Mouse (Mus musculus) heart, embryonic 14.5 days (tissue): ENCODE data around the gene Rab29. TPM values are rescaled to one million over a fixed set of nuclear protein-coding genes. Genes with fewer than 3 reads are reported as not detected.

Source experiments
- ATAC-seq: fragments of 200-750 bp; cut with Nextera tagmentation; 2 replicates; pipeline ENCODE4 v1.8.0; 2017; ENCODE audit warnings: low read depth, moderate TSS enrichment; ENCODE audit not compliant: insufficient number of reproducible peaks, insufficient read depth, low FRiP score
- H3K27ac ChIP-seq, 2 experiments: fragments of 200-500 bp in 1 of 2; fragments of 300-500 bp in 1 of 2; sonication (generic) in 1 of 2; replicated peaks in 1 of 2; 2 replicates each; pipeline ENCODE4 v1.5.1; 2012 to 2014; ENCODE audit warnings: low read depth in 2 of 2, low read length in 2 of 2, control low read depth in 1 of 2, mild to moderate bottlenecking in 1 of 2, mixed read lengths in 1 of 2; ENCODE audit not compliant: control insufficient read depth in 1 of 2, insufficient read depth in 1 of 2
- H3K27me3 ChIP-seq: fragments of 300-500 bp; sonication (generic); 2 replicates; pipeline ENCODE4 v1.6.1; 2014; ENCODE audit warnings: mild to moderate bottlenecking, low read length, control low read depth; ENCODE audit not compliant: control insufficient read depth, insufficient read depth
- H3K36me3 ChIP-seq: fragments of 300-500 bp; sonication (generic); 2 replicates; pipeline ENCODE4 v1.6.1; 2014; ENCODE audit warnings: mild to moderate bottlenecking, control low read depth, low read length, mixed read lengths; ENCODE audit not compliant: control insufficient read depth, insufficient read depth
- H3K4me1 ChIP-seq, 2 experiments: fragments of 200-500 bp in 1 of 2; fragments of 300-500 bp in 1 of 2; sonication (generic) in 1 of 2; 2 replicates each; pipeline ENCODE4 v1.6.1; 2012 to 2014; ENCODE audit warnings: low read length in 2 of 2, control low read depth in 1 of 2, mixed read lengths in 1 of 2; ENCODE audit not compliant: control insufficient read depth in 2 of 2, insufficient read depth in 2 of 2
- H3K4me2 ChIP-seq: fragments of 300-500 bp; sonication (generic); 2 replicates; pipeline ENCODE4 v1.6.1; 2014; ENCODE audit warnings: mild to moderate bottlenecking, low read length
- H3K4me3 ChIP-seq, 2 experiments: fragments of 200-500 bp in 1 of 2; fragments of 300-500 bp in 1 of 2; sonication (generic) in 1 of 2; 2 replicates each; pipeline ENCODE4 v1.5.1; 2012 to 2014; ENCODE audit warnings: low read length in 2 of 2, mild to moderate bottlenecking in 2 of 2, control low read depth in 1 of 2, low read depth in 1 of 2, moderate library complexity in 1 of 2; ENCODE audit not compliant: control insufficient read depth in 1 of 2, insufficient read depth in 1 of 2
- H3K9ac ChIP-seq: fragments of 300-500 bp; sonication (generic); 2 replicates; pipeline ENCODE4 v1.6.1; 2014; ENCODE audit warnings: mild to moderate bottlenecking, low read length
- H3K9me3 ChIP-seq: fragments of 300-500 bp; sonication (generic); 2 replicates; pipeline ENCODE4 v1.6.1; 2016; ENCODE audit warnings: low read length, control low read depth; ENCODE audit not compliant: control insufficient read depth
- WGBS: fragments of 180-500 bp; shearing (Covaris S2); extraction: QIAGEN DNeasy Blood & Tissue Kit; methylation state at CpG from one replicate; pipeline ENCODE4 v1.1.7; 2014; 5-methylcytosine and 5-hydroxymethylcytosine counted together
- polyA plus RNA-seq: library from polyadenylated mRNA; unstranded; fragments of >200 nt; fragmentation: Nextera tagmentation; extraction: Ambion mirVana; gene quantifications from 2 replicates; pipeline ENCODE4 v1.2.1, GENCODE M21; 2014

Rab29 gene
- polyA plus RNA-seq, 1 experiment from 2014 or later, result 17.8 TPM

DNA sequence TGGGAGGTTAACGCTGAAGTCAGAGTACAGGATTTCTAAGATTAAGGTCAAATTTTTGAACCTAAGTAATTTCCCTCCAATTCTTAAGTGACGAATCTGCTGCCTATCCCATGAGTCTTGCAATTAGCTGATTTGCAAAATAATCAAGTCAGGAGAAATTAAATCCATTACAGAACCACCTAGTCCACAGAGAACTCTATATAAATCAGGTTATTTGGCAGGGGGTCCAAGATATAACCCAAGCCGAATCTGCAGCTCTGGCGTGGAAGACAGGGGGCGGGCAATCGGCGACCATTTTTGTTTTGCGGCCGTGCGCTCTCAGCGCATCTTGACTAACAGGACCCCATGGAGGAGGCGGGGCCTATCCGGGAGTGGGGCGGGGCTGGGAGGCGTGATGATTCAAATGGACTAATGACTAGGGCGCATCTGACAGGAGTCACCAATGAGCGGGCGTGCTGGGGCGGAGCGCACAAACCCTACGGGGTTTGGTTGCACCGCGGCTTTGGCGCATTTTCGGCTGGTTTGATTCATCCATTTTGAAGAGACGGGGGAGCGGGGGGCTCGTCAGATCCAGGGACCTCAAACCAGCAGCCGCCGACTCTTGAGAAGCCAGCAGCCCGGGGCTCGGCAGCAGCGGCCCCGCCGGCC lies 43.1 kb downstream of the Rab29 start, which contains the start of gene Nucks1:
Gene Nucks1 (plus strand): TSS at position 534 of the 648 bp plus-strand sequence.
- peak within 1 kb of the TSS; percentile 98 for H3K9ac ChIP-seq
- peak; percentile 99 for ATAC-seq
- under 1% methylated on average over 35 of the region's 35 CpGs for WGBS
- H3K9me3 ChIP-seq, result no peaks in the 10 kb centered on the region
- peak within 1 kb of the TSS; percentile 65 for H3K4me2 ChIP-seq
- peaks cover 3% of the 10 kb centered on the region; the same call in 1 of the 2 replicates for H3K36me3 ChIP-seq
- H3K4me3 ChIP-seq, result peak within 1 kb of the TSS; percentile 87 to 98
- H3K27ac ChIP-seq, result peak within 1 kb of the TSS; percentile 87 to 99
- H3K4me1 ChIP-seq, result peaks cover 0 to 5% of the 10 kb centered on the region in 2 experiments; a peak in 3 of 4 replicates
- peaks cover 9% of the 10 kb centered on the region for H3K27me3 ChIP-seq

DNA sequence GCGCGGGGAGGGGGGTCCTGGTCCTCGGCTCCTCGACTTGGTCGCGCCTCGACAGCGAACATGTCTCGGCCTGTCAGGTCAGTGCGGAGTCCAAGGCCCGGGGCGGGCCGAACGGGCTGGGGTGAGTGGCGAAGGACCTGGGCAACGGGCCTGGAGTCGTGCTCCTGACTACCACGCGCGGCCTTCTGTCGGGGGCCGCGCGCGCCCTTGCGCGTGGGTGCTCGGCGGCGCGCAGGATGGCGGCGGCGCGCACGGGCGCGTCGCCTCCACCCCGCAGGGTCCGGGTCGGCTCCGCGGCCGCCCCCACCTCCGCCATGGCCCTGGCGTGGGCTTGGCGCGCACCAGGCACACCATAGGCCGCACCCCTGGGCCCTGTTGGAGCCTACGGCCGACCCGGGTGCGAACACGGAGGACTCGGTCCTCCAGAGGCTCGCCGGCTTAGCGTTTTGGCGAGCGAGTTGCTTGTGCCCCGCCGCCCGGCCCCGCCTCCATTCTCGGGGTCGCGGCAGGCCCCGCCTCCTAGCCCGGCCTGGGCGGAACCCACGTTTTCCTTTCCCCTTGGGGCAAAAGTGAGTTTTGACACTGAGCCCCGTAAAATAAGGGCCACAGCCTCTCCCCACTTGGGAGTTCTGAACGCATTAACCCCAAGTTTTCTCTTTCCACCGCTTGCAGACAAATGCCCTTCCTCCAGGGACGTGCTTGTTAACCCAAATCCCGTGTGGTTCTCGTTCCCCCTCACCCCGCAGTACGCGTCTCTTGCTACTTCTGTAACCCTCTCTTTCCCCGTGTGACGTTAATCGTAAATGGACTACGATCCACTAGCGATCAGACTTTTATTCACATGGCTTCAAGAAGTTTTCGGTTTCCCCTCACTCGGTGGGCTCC lies 43.9 kb downstream of the Rab29 start:
- under 1% methylated on average over 78 of the region's 88 CpGs for WGBS

DNA sequence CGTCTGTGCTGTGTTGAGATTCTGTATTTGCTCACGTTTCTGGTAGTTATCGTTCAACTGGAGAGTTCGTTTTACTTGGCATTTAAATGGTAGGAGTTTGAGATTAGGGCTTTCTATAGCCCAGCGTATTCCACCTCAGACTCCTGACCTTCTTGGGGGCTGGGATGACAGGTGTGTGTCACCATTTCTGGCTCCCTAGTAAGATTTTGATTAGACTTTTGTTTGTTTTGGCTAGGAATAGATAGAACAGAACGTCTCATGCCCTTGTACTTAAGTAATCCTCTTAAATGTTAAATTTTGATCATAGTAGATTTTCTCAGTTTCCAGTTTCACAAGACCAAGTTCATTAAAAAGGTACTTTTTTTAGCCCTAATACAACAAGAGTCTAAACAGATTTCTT lies 50.6 kb downstream of the Rab29 start:
- Histone ChIP-seq H3K4me3 (no peak overlapping the region), H3K4me1 (peaks cover 2 to 5% of the 10 kb centered on the region in 2 experiments; a peak in 3 of 4 replicates), H3K36me3 (peaks cover 63% of the 10 kb centered on the region), H3K9ac (no peak overlapping the region), H3K27ac (no peak overlapping the region), H3K9me3 (no peaks in the 10 kb centered on the region), H3K4me2 (no peak overlapping the region), H3K27me3 (no peaks in the 10 kb centered on the region)
- no peak for ATAC-seq
- WGBS, result 66% methylated on average over 6 of the region's 6 CpGs

More for the DNA sequence above, 43.9 kb downstream of the Rab29 start:
- peak overlapping the region; percentile 87 to 99 for H3K27ac ChIP-seq
- H3K9ac ChIP-seq, result peak overlapping the region; percentile 98
- ATAC-seq, result peak; percentile 73
- peaks cover 3% of the 10 kb centered on the region; the same call in 1 of the 2 replicates for H3K36me3 ChIP-seq
- peak overlapping the region; percentile 65 for H3K4me2 ChIP-seq
- H3K4me3 ChIP-seq, result peak overlapping the region; percentile 87 to 98
- peaks cover 0 to 9% of the 10 kb centered on the region in 2 experiments; a peak in 3 of 4 replicates for H3K4me1 ChIP-seq
- H3K9me3 ChIP-seq, result no peaks in the 10 kb centered on the region
- peaks cover 9% of the 10 kb centered on the region for H3K27me3 ChIP-seq

DNA sequence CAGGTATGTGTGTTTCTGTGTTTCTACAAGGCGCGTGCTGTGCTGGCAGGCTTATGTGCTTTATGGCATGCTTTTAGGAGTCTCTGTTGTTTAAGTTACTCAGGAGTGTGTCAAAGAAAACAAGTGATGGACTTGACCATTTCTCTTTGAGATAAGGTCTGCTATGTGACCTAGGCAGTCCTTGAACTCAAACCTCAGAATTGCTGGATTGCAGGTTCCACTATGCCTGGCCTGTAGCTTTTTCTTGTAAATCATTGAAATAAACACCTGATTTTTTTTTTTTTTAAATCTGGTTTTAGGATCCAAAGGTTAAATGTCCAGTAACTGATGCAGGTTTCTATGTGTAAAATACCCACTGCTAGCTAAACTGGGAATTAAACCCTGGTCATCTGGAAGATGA lies 52.0 kb downstream of the Rab29 start:
- 96% methylated on average over 2 of the region's 2 CpGs for WGBS
- ATAC-seq, result no peak
- H3K27me3 ChIP-seq, result no peaks in the 10 kb centered on the region
- no peak overlapping the region for H3K4me2 ChIP-seq
- H3K4me1 ChIP-seq, result peaks cover 2 to 5% of the 10 kb centered on the region in 2 experiments; a peak in 3 of 4 replicates
- no peak overlapping the region for H3K9ac ChIP-seq
- no peaks in the 10 kb centered on the region for H3K9me3 ChIP-seq
- H3K36me3 ChIP-seq, result peaks cover 77% of the 10 kb centered on the region
- no peak overlapping the region for H3K27ac ChIP-seq
- H3K4me3 ChIP-seq, result no peak overlapping the region

DNA sequence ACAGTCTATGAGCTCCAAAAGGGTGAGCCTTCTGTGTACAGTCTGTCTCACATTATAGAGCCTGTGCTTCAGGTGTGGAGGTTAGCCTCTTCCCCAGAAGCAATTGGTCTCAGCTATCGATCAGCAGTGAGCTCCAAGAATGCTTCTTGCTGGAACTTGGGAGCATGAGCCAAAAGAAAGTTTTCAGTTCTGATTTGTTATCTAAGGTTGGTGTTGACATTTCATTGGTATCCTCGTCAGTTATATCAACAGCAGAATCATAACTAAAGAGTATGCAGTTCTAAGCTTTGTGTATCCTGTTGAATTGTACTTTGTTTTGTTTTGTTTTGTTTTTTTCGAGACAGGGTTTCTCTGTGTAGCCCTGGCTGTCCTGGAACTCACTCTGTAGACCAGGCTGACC lies 55.1 kb downstream of the Rab29 start:
- 83% methylated on average over 3 of the region's 3 CpGs for WGBS
- Histone ChIP-seq H3K9ac (no peak overlapping the region), H3K36me3 (peaks cover 94% of the 10 kb centered on the region), H3K4me1 (peaks cover 0 to 2% of the 10 kb centered on the region in 2 experiments; a peak in 1 of 4 replicates), H3K4me3 (no peak overlapping the region), H3K9me3 (no peaks in the 10 kb centered on the region), H3K27ac (no peak overlapping the region), H3K4me2 (no peak overlapping the region), H3K27me3 (no peaks in the 10 kb centered on the region)
- no peak for ATAC-seq

Other genes with a start within 250 kb of the Rab29 start
- 0.15 TPM in 1 of 2 replicates, not detected in the other for gene Ctse, start 228.9 kb upstream of the Rab29 start, polyA plus RNA-seq
- 2.0 and 2.3 TPM in 2 replicates for gene Rab7b, start 178.5 kb upstream of the Rab29 start, polyA plus RNA-seq
- gene Slc26a9, start 123.2 kb upstream of the Rab29 start, polyA plus RNA-seq, result 0.07 and 0.23 TPM in 2 replicates
- gene Pm20d1, start 69.8 kb upstream of the Rab29 start, polyA plus RNA-seq, result 2.1 and 2.2 TPM in 2 replicates
- gene Slc41a1, start 39.7 kb upstream of the Rab29 start, polyA plus RNA-seq, result 7.4 and 8.2 TPM in 2 replicates
- 27.4 and 32.4 TPM in 2 replicates for gene Nucks1, start 43.3 kb downstream of the Rab29 start, polyA plus RNA-seq
- 3.1 and 3.7 TPM in 2 replicates for gene Slc45a3, start 95.7 kb downstream of the Rab29 start, polyA plus RNA-seq
- 24.7 and 26.1 TPM in 2 replicates for gene Elk4, start 140.4 kb downstream of the Rab29 start, polyA plus RNA-seq
- gene Mfsd4a, start 200.8 kb downstream of the Rab29 start, polyA plus RNA-seq, result 12.6 and 13.3 TPM in 2 replicates